Comparison of ENCODE assay signal across 21 mouse cellular contexts in genomic region chr1:44568296-44568695, GRCm38 (mm10). TPM values are rescaled to one million over a fixed set of nuclear protein-coding genes. Genes with fewer than 3 reads are reported as not detected.
DNase-seq lines count a peak whose midpoint lies in the region; ATAC-seq lines count a peak whose summit lies in the region.
"Had no signal": no experiment of that assay in that cellular context is flagged by ENCODE, and none has a peak within 500 bp of the region (broad histone marks: within the 10 kb centered on the region; RNA-seq: fewer than 3 reads in every experiment).

No protein-coding gene starts in this region.

- 0 out of 2 replicates have a peak, but pooled peaks have one; percentile 15 for ATAC-seq in common myeloid progenitor, adult 5-6 weeks (replicated peaks; ENCODE audit: low read depth, poor library complexity, severe bottlenecking)
- ATAC-seq in inflammation-experienced regulatory T-cells, adult 6 months = no peak
- ATAC-seq: activated CD4-positive, CD25-positive, alpha-beta regulatory T cell, adult 4 months; forebrain, embryonic 14.5 days; forebrain, embryonic 16.5 days had no signal

- peak; percentile 33 for DNase-seq in retina, postnatal 1 day
- DNase-seq in retina, embryonic 14.5 days (ENCODE audit: low spot score) = no peak
- DNase-seq in ES-CJ7 (ENCODE audit: low read depth, low spot score) (peak; percentile 68), R1 (ENCODE audit: low read depth, low spot score) (peak; percentile 55)
- DNase-seq in right cerebral cortex, adult 18-20 months = no peak
- DNase-seq in embryo, embryonic 9.5 days (ENCODE audit: extremely low spot score) = no peak
- DNase-seq: adrenal gland, adult 2 months; adrenal gland, postnatal 10 days; adrenal gland, postnatal 25 days; cerebellum, adult 11 months; cerebellum, adult 18-20 months; cerebellum, adult 8-10 months; cerebellum, adult 9-11 months; cerebellum, postnatal 14 days; cerebellum, postnatal 36 days had no signal

RNA-seq across cellular contexts. Expression of gene Gulp1, which starts 17.0 kb away (rescaled TPM):
- 3.2 and 3.3 TPM in 2 replicates for total RNA-seq in common myeloid progenitor, adult 5-6 weeks (2017)
- polyA plus RNA-seq in inflammation-experienced regulatory T-cells, adult 6 months (2017; shearing (Covaris generic)) = not detected
- polyA plus RNA-seq: activated CD4-positive, CD25-positive, alpha-beta regulatory T cell, adult 4 months; erythroblast, embryonic 14.5 days had no signal

Comparison
In these comparisons a context has a peak if more than half of its experiments do, and no peak if none do; other contexts are left out.
1. DNase-seq: peak in retina, postnatal 1 day (single experiment), ES-CJ7 (single experiment) and R1 (single experiment); none in retina, embryonic 14.5 days (single experiment), right cerebral cortex, adult 18-20 months (single experiment) and embryo, embryonic 9.5 days (single experiment).